Mouse (Mus musculus): ENCODE measurements at regions not wholly inside any gene's neighbourhood (a gene's known extent, or its start where the extent isn't known, plus 50 kb on each side); places are given as distances from the start of the nearest gene placed in this dataset.
"Not testable (repeated sequence)": the region's sequence is repeated elsewhere in the genome, so short reads cannot be mapped to it uniquely, and the experiment has no call there.

DNA sequence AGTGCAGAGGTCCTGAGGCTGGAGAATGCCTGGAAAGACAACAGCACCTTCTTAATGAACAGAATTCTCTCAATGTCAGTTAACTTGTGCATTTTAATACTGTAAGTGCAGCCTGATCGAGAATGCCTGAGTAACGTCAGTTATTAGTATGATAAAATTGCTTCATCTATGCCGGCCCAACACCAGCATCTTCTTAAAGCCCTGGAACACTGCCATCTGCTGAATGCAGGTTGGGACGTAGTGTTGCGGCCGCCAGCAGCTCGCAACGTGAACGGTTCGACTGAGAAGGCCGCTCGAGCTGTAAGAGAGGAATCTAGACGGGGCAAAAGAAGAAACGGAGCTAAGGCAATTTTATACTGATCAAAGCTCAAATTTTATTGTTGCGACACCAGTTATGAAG is 73.6 kb upstream of the Ttc29 start:
- DNase-seq (ENCODE audit: low read depth in 2 of 2, low spot score in 2 of 2) = not testable (repeated sequence)

DNA sequence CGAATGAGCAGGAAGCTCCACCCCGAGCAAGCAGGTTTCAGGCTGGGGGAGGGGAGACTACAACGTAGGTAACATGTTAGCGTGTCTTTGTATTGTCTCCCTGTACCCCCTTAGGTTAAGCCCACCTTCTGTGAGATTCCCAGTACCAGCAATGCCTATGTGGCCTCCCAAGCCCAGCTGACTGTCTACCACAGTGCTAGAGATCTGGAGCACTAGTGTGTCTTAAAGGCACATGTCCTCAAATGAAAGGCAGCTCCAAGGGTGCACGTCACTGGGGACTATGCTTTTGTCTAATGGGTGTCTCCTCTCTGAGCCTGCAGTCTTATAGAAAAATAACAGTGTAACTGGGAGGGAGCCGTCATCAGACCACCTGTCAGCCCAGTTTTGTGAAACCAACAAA is 65.9 kb upstream of the Ttc29 start:
- no peak for DNase-seq (ENCODE audit: low read depth in 2 of 2, low spot score in 2 of 2)

DNA sequence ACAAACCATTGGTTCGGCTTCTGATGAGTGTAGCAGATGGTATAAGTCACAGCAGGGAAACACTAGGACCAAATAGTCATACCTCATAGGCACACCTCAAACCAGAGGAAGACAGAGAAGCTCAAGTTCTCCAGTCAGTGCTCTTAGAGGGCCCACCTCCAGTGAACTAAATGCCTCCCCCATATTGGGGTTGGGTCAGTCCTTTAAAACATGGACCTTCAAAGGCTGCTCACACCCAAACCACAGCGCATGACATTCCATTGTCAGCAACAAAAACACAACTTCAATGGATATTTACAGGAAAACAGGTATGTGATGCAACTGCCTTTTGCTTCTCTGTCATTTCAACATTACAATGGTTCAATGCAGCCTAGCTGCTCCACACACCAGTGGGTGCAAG is 65.1 kb upstream of the Ttc29 start:
- DNase-seq (ENCODE audit: low read depth in 2 of 2, low spot score in 2 of 2) = no peak

DNA sequence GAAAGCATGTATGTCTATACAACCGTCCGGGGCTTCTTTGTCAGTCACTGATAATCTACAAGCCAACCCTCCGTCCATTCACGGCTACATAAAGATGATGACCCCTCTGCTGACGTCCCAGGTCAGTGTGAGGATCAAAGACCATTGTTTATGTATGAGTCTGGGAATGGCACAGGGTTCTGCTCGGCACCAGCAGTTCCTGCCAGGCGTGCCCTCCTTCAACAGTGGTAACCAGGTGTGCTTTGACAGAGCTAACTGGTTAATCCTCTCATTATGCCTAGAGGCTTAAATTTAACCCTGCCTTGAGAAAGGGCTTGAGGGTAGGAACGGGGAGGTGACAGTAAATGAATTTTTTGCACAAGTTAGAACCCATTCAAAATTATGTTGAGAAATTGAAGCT is 58.2 kb upstream of the Ttc29 start:
- DNase-seq (ENCODE audit: low read depth in 2 of 2, low spot score in 2 of 2) = no peak

DNA sequence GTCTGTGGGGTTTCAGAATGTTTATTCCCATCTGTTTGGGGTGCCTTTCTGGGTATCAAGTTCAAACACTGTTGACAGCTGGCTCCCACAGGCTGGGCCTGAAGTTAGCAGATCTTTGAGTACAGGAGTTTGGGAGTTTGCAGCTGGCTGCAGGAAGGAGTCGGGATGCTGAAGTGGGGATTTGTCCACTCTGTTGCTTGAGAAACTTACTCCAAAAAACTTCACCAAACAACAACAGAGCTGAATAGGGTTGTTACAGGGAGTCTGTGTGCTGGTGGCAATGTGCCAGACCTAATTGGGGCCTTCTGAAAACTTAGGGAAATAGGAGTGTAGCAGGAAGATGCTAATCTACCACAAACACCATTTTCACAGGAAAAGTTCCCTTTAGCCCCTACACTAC is 51.1 kb upstream of the Ttc29 start:
- no peak for DNase-seq (ENCODE audit: low read depth in 2 of 2, low spot score in 2 of 2)

DNA sequence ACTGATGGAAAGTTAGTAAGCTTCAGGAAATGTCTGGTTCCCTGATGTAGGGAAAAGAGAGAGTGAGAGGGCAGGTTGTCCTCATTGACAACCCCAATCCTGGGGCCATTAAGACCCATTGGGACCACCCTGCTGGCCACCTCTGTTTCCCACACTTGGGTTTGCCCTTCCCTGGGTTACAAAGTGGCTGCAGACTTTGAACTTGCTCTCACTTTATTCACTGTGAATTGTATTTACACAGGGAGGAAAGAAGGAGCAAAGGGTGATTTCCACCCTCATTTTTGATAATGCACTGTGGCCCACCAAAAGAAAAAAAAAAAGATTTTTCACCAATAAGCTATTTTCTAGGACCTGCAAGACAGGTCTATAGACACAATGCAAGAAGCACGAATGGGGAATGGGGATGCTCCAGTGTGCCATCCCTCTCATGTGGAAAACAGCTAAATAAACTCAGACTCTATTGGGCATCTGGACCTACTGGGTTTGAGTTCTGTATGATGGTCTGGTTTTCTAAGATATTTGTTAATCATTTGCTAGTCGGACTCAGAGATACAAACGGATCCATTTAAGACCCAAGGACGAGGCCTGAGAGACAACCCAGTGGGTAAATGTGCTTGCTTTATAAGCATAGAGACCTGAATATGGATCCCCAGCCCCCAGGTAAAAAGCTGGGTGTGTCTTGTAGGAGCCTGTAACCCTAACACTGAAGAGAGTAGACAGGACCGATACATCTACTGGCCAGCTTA is 50.2 kb upstream of the Ttc29 start:
- no peak for DNase-seq (ENCODE audit: low read depth in 2 of 2, low spot score in 2 of 2)
